Comparison of ENCODE assay signal across 10 mouse cellular contexts in the genomic region with DNA sequence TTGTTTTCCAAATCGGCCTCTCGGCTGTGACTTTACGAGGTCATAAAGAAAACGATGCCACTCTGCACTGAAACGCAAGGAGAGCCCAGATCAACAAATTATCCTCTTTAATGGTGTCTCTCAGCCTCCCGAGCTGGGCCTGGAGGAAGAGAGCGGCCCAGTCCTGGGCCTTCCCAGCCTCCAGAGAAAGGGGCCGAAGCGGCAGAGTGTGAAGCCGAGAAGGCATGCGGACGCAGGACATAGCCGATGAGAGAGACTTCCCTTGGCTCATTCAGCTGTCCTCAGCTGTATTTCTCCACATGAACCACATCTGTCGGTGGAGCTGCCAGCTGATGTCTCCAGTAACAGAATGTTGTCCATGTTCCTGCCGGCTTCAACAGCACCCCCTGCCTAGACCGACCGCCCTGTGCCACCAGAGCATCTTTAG.
DNase-seq lines count a peak whose midpoint lies in the region; ATAC-seq and TF ChIP-seq lines count a peak whose summit lies in the region.
"Had no signal": no experiment of that assay in that cellular context is flagged by ENCODE, and none has a peak within 500 bp of the region (broad histone marks: within the 10 kb centered on the region; RNA-seq: fewer than 3 reads in every experiment).

No protein-coding gene starts in this region.

- DNase-seq in lung, embryonic 14.5 days: peak; percentile 44
- DNase-seq in lung, adult 18-20 months: no peak
- peak; percentile 44 for DNase-seq in gastrocnemius, postnatal 25 days
- DNase-seq in limb, embryonic 10.5 days (ENCODE audit: low spot score): peak; percentile 48
- DNase-seq in skeletal muscle tissue, adult 2 months (ENCODE audit: low read depth, low spot score): peak; percentile 27
- no peak for DNase-seq in right cerebral cortex, postnatal 36 days (ENCODE audit: low spot score in 2 of 2)
- no peak for DNase-seq in left cerebral cortex, postnatal 25 days (ENCODE audit: low spot score in 2 of 2)
- DNase-seq: liver, postnatal 0 days had no signal

- no peak overlapping the region for H3K4me2 ChIP-seq in lung, embryonic 14.5 days

- no peak overlapping the region for H3K27ac ChIP-seq in lung, embryonic 14.5 days (ENCODE audit: low read depth)
- H3K27ac ChIP-seq in limb, embryonic 10.5 days: peak overlapping the region; percentile 61

- peaks cover 17% of the 10 kb centered on the region for H3K27me3 ChIP-seq in lung, embryonic 14.5 days (ENCODE audit: insufficient read depth, low read length)
- peaks cover 68% of the 10 kb centered on the region for H3K27me3 ChIP-seq in limb, embryonic 10.5 days (ENCODE audit: low read depth, poor library complexity, severe bottlenecking)

- intact Hi-C loops in left cerebral cortex, postnatal 25 days (cut with DNase I): no loop called here

- H3K4me3 ChIP-seq in lung, embryonic 14.5 days (ENCODE audit: low read depth, low read length): no peak overlapping the region
- peak overlapping the region; percentile 40 for H3K4me3 ChIP-seq in limb, embryonic 10.5 days

- H3K9ac ChIP-seq in lung, embryonic 14.5 days: no peak overlapping the region
- H3K9ac ChIP-seq: liver, postnatal 0 days had no signal

- H3K9me3 ChIP-seq in lung, embryonic 14.5 days (ENCODE audit: low read depth, low read length): no peaks in the 10 kb centered on the region
- no peaks in the 10 kb centered on the region for H3K9me3 ChIP-seq in limb, embryonic 10.5 days (replicated peaks)
- H3K9me3 ChIP-seq: G1E had no signal

- no peaks in the 10 kb centered on the region for H3K36me3 ChIP-seq in lung, embryonic 14.5 days (ENCODE audit: insufficient read depth)
- H3K36me3 ChIP-seq in limb, embryonic 10.5 days: no peaks in the 10 kb centered on the region
- H3K36me3 ChIP-seq: G1E had no signal

- TF ChIP-seq CTCF in lung, embryonic 14.5 days (IDR thresholded peaks at IDR 0.05; ENCODE audit: low read depth): 0 out of 2 replicates have a peak, but pooled peaks have one; percentile 0

- no peak; the same call in 1 of the 2 replicates for ATAC-seq in lung, embryonic 14.5 days (ENCODE audit: insufficient read depth)
- no peak for ATAC-seq in activated CD4-positive, CD25-positive, alpha-beta regulatory T cell, adult 4 months
- ATAC-seq: liver, postnatal 0 days had no signal

- H3K4me1 ChIP-seq in lung, embryonic 14.5 days (ENCODE audit: insufficient read depth): no peaks in the 10 kb centered on the region
- H3K4me1 ChIP-seq in limb, embryonic 10.5 days: peaks cover 39% of the 10 kb centered on the region

- WGBS in lung, embryonic 14.5 days: 35% methylated on average over 17 of the region's 17 CpGs
- 24% methylated on average over 17 of the region's 17 CpGs for WGBS in limb, embryonic 10.5 days

Comparison
In these comparisons a context has a peak if more than half of its experiments do, and no peak if none do; other contexts are left out.
1. DNase-seq: peak in lung, embryonic 14.5 days (single experiment), gastrocnemius, postnatal 25 days (single experiment), limb, embryonic 10.5 days (single experiment) and skeletal muscle tissue, adult 2 months (single experiment); none in lung, adult 18-20 months (0 of 2), right cerebral cortex, postnatal 36 days (0 of 2) and left cerebral cortex, postnatal 25 days (0 of 2).